Mouse (Mus musculus) ZHBTc4 (cell line): Measurements from ENCODE around the gene Nr1d2.
"Not testable (repeated sequence)": the region's sequence is repeated elsewhere in the genome, so short reads cannot be mapped to it uniquely, and the experiment has no call there.

Source experiments
- DNase-seq: peaks from one replicate; pipeline ENCODE4 v3.0.0-alpha.2; 2011; ENCODE audit warnings: low read depth, low spot score

The Nr1d2 gene

DNA sequence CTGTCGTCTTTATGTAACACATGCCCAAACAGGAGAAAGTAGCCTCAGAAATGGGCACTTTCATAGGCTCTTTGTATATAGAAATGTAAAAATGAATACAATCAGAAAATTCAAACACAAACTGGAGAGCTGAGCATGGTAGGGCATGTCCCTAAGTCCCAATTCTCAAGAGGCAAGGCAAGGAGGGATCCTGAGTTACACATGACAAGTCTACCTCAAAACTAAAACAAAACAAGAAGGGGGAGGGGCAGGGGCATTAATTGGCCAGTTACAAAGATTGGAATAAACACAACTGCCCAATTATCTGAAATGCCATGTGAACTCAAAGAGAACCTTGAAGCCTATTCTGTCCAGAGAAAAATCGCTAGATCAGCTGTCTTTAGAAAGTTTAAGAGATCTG, 5.9 kb downstream of the Nr1d2 start:
- DNase-seq = no peak

- not testable (repeated sequence) for DNase-seq
Measured at GRCm38 (mm10) chr14:18231866-18232265, 7.1 kb downstream of the Nr1d2 start.

DNA sequence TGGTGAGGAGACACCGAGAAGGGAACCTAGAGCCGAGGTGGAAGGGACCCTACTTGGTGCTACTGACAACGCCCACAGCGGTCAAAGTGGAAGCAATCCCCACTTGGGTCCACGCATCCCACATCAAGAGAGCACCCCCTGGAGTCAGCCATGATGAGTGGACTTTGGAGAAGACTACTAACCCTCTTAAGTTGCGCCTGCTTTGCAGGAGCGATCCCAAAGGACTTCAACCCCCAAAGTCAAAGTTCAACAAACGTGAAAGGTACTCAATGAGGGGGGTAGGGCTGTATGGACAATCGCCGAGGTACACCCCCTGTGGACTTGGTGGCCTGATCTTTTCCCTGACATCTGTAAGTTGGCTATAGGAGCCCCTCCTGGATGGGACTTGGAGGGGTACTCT, 9.2 kb downstream of the Nr1d2 start:
- DNase-seq = not testable (repeated sequence)

- DNase-seq = not testable (repeated sequence)
Measured at GRCm38 (mm10) chr14:18226181-18226580, 12.7 kb downstream of the Nr1d2 start.

DNA sequence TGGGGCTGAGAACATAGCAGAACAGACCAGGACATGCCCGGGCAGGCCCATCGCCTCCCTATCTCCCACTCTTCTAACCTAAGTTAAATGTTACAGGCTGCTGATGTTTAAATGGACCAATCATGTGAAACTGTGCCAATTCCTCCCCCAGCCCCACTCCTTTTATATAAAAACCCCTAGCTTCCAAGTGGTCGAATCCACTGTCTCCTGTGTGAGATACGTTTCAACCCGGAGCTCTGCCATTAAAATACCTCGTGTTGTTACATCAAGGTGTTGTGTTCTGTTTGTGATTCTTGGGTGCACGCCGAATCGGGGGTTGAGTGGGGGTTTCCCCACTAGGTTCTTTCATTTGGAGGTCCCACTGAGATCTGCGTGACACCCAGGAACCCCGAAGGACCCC, 13.5 kb downstream of the Nr1d2 start:
- not testable (repeated sequence) for DNase-seq

- DNase-seq = no peak
Measured at GRCm38 (mm10) chr14:18221977-18222376, 16.9 kb downstream of the Nr1d2 start.

DNA sequence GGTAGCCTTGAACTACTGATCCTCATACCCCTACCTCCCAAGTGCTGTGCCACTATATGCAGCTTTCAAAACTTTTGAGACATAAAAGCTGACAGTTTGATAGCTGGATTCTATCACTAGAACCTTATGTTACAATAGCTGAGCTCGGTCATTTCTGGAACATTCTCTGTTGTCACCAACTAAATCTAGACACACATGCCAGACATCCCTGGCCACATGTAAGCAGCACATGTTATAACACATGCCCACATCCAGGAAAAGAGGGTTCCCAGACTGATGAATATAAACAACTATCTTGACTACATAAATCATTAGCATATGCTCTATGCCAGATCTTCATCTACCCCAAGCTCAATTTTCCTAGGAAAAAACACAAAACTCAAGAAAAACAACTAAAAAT, 21.8 kb downstream of the Nr1d2 start:
- DNase-seq = no peak

- no peak for DNase-seq
Measured at GRCm38 (mm10) chr14:18216428-18216827, 22.5 kb downstream of the Nr1d2 start.

GRCm38 (mm10) chr14:18210795-18211194, 28.1 kb downstream of the Nr1d2 start:
- DNase-seq = no peak

- not testable (repeated sequence) for DNase-seq
Measured at GRCm38 (mm10) chr14:18204315-18204714, 34.6 kb downstream of the Nr1d2 start.

- no peak for DNase-seq
Measured at GRCm38 (mm10) chr14:18201413-18201812, 37.5 kb downstream of the Nr1d2 start.

GRCm38 (mm10) chr14:18186883-18187417, 52.0 kb downstream of the Nr1d2 start:
- peak; percentile 59 for DNase-seq

- not testable (repeated sequence) for DNase-seq
Measured at GRCm38 (mm10) chr14:18177531-18177930, 61.4 kb downstream of the Nr1d2 start.

DNA sequence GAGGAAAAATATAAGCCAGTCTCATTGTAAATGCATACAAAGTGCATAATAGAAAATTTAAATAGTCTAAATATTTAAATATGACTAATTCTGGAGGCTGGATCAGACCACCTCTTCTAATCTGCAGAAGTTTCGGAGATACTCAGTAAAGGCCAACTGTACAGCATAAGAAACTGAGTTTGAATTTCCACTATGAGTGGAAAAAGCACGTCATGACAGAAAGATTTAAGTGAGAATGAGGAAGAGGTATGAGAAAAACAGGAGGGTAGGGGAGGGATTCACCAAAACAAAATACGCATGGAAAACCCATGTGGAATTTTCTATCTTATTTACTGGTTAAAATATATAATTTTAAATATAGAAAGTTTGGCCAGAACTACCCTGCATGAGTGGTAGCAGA, 71.3 kb downstream of the Nr1d2 start:
- DNase-seq = no peak

- DNase-seq = peak; percentile 57
Measured at GRCm38 (mm10) chr14:18167041-18167440, 71.9 kb downstream of the Nr1d2 start.
